Mouse (Mus musculus) liver, embryonic 15.5 days (tissue): ENCODE measurements around the gene Hist1h4k. TPM values are rescaled to one million over a fixed set of nuclear protein-coding genes. Genes with fewer than 3 reads are reported as not detected.

Experiments used
- microRNA-seq: library from miRNA; unstranded; fragments of <30 nt; microRNA quantifications from one replicate; pipeline ENCODE4, GENCODE M21; 2016
- polyA plus RNA-seq: library from polyadenylated mRNA; unstranded; fragments of >200 nt; fragmentation: Nextera tagmentation; extraction: Ambion mirVana; gene quantifications from 2 replicates; pipeline ENCODE4 v1.2.1, GENCODE M21; 2015

Hist1h4k gene
- polyA plus RNA-seq, 1 experiment from 2014 or later, result 4.0 TPM

Small RNAs within 50 kb of the gene (microRNA-seq; reads per million reads assigned to microRNA genes)
- gene Gm44346, result 1.0 reads per million
- gene Gm44357, result not detected
- gene Gm44367, result not detected
- 0.76 reads per million for gene Gm44454

Other genes starting within 250 kb of the Hist1h4k start
- gene Gm11273, start 249.1 kb downstream of the Hist1h4k start, polyA plus RNA-seq, result 4.8 and 7.3 TPM in 2 replicates
- gene Zkscan8, start 219.4 kb downstream of the Hist1h4k start, polyA plus RNA-seq, result 1.1 and 1.2 TPM in 2 replicates
- not detected in 2 replicates for gene Olfr1366, start 207.7 kb downstream of the Hist1h4k start, polyA plus RNA-seq
- gene Olfr1535, start 190.6 kb downstream of the Hist1h4k start, polyA plus RNA-seq, result not detected in 2 replicates
- not detected in 2 replicates for gene Olfr1364, start 168.7 kb downstream of the Hist1h4k start, polyA plus RNA-seq
- not detected in 2 replicates for gene Olfr1362, start 136.5 kb downstream of the Hist1h4k start, polyA plus RNA-seq
- gene Olfr11, start 108.0 kb downstream of the Hist1h4k start, polyA plus RNA-seq, result not detected in 2 replicates
- not detected in 2 replicates for gene Olfr1361, start 87.1 kb downstream of the Hist1h4k start, polyA plus RNA-seq
- gene Olfr1360, start 73.1 kb downstream of the Hist1h4k start, polyA plus RNA-seq, result not detected in 2 replicates
- not detected in 2 replicates for gene Olfr1359, start 52.4 kb downstream of the Hist1h4k start, polyA plus RNA-seq
- 3.2 and 3.4 TPM in 2 replicates for gene Hist1h2bl, start 34.4 kb downstream of the Hist1h4k start, polyA plus RNA-seq
- gene Hist1h2ai, start 34.1 kb downstream of the Hist1h4k start, polyA plus RNA-seq, result 6.7 and 19.9 TPM in 2 replicates
- gene Hist1h3h, start 32.8 kb downstream of the Hist1h4k start, polyA plus RNA-seq, result 4.3 and 10.4 TPM in 2 replicates
- gene Hist1h2bm, start 28.5 kb downstream of the Hist1h4k start, polyA plus RNA-seq, result 7.6 and 8.8 TPM in 2 replicates
- 0.86 and 0.88 TPM in 2 replicates for gene Hist1h4j, start 15.4 kb downstream of the Hist1h4k start, polyA plus RNA-seq
- 40.7 and 47.8 TPM in 2 replicates for gene Hist1h2ak, start 3.3 kb upstream of the Hist1h4k start, polyA plus RNA-seq
- 7.6 and 11.2 TPM in 2 replicates for gene Hist1h2bn, start 3.6 kb upstream of the Hist1h4k start, polyA plus RNA-seq
- 32.9 and 34.2 TPM in 2 replicates for gene Hist1h1b, start 30.1 kb upstream of the Hist1h4k start, polyA plus RNA-seq
- 144 and 178 TPM in 2 replicates for gene Hist1h3i, start 32.9 kb upstream of the Hist1h4k start, polyA plus RNA-seq
- 10.9 and 14.7 TPM in 2 replicates for gene Hist1h2an, start 36.7 kb upstream of the Hist1h4k start, polyA plus RNA-seq
- 5.4 and 6.8 TPM in 2 replicates for gene Hist1h2bp, start 37.0 kb upstream of the Hist1h4k start, polyA plus RNA-seq
- 25.1 and 27.6 TPM in 2 replicates for gene Hist1h2bq, start 59.7 kb upstream of the Hist1h4k start, polyA plus RNA-seq
- 1.1 TPM in 1 of 2 replicates, not detected in the other for gene Hist1h2ao, start 60.0 kb upstream of the Hist1h4k start, polyA plus RNA-seq
- gene Hist1h4m, start 61.2 kb upstream of the Hist1h4k start, polyA plus RNA-seq, result not detected in 2 replicates
- 26.6 and 33.7 TPM in 2 replicates for gene Hist1h4n, start 81.7 kb upstream of the Hist1h4k start, polyA plus RNA-seq
- gene Hist1h2ap, start 83.0 kb upstream of the Hist1h4k start, polyA plus RNA-seq, result 3,475 and 4,316 TPM in 2 replicates
- 25.5 and 29.5 TPM in 2 replicates for gene Hist1h2br, start 83.2 kb upstream of the Hist1h4k start, polyA plus RNA-seq
- 0.59 and 0.71 TPM in 2 replicates for gene Zfp184, start 194.6 kb upstream of the Hist1h4k start, polyA plus RNA-seq
- not detected in 2 replicates for gene Pom121l2, start 230.7 kb upstream of the Hist1h4k start, polyA plus RNA-seq